ENCODE assay signal across 18 mouse cellular contexts in genomic region chr5:137718020-137718790, GRCm38 (mm10). TPM values are rescaled to one million over a fixed set of nuclear protein-coding genes. Genes with fewer than 3 reads are reported as not detected.
DNase-seq lines count a peak whose midpoint lies in the region; ATAC-seq lines count a peak whose summit lies in the region.
"Had no signal": no experiment of that assay in that cellular context is flagged by ENCODE, and none has a peak within 500 bp of the region (broad histone marks: within the 10 kb centered on the region; RNA-seq: fewer than 3 reads in every experiment).

No protein-coding gene starts in this region.

- peaks cover 27% of the 10 kb centered on the region for H3K27me3 ChIP-seq in liver, embryonic 12.5 days (replicated peaks)
- no peaks in the 10 kb centered on the region; the same call in 1 of the 2 replicates for H3K27me3 ChIP-seq in liver, embryonic 11.5 days (replicated peaks; ENCODE audit: control insufficient read depth, insufficient read depth, low read length)
- H3K27me3 ChIP-seq in midbrain, embryonic 15.5 days (replicated peaks), result no peaks in the 10 kb centered on the region
- H3K27me3 ChIP-seq: embryonic facial prominence, embryonic 12.5 days; hindbrain, embryonic 12.5 days; neural tube, embryonic 12.5 days had no signal

- no peak for DNase-seq in liver, embryonic 11.5 days (ENCODE audit: low spot score)
- DNase-seq in CD4-positive, CD25-positive, alpha-beta regulatory T cell, adult 2 months (ENCODE audit: low read depth, low spot score), result peak; percentile 75
- no peak for DNase-seq in kidney, adult 11 months
- DNase-seq: cerebellum, postnatal 25 days; gastrocnemius, postnatal 10 days; kidney, postnatal 10 days; layer of hippocampus, adult 9-11 months; lung, postnatal 36 days; midbrain, embryonic 14.5 days had no signal

- no peak for ATAC-seq in liver, embryonic 12.5 days
- no peak for ATAC-seq in liver, embryonic 11.5 days (replicated peaks; ENCODE audit: low FRiP score)
- ATAC-seq in common myeloid progenitor, adult 5-6 weeks (replicated peaks; ENCODE audit: low read depth, poor library complexity, severe bottlenecking), result peak; percentile 60
- ATAC-seq in megakaryocyte progenitor cell, adult 5-6 weeks (replicated peaks; ENCODE audit: poor library complexity), result peak; percentile 50; the same call in 1 of the 2 replicates
- ATAC-seq in megakaryocyte-erythroid progenitor cell, adult 5-6 weeks (replicated peaks; ENCODE audit: low FRiP score, low TSS enrichment, poor library complexity, severe bottlenecking), result no peak
- no peak for ATAC-seq in midbrain, embryonic 15.5 days (replicated peaks)
- ATAC-seq: intestine, postnatal 0 days had no signal

- H3K9ac ChIP-seq in liver, embryonic 12.5 days, result no peak overlapping the region
- no peak overlapping the region for H3K9ac ChIP-seq in liver, embryonic 11.5 days (ENCODE audit: low read depth, low read length)
- no peak overlapping the region for H3K9ac ChIP-seq in midbrain, embryonic 15.5 days
- H3K9ac ChIP-seq: embryonic facial prominence, embryonic 12.5 days; hindbrain, embryonic 12.5 days; neural tube, embryonic 12.5 days had no signal

- peaks cover 33% of the 10 kb centered on the region for H3K4me1 ChIP-seq in liver, embryonic 12.5 days
- H3K4me1 ChIP-seq in liver, embryonic 11.5 days (replicated peaks; ENCODE audit: control insufficient read depth, insufficient read depth, low read length), result peaks cover 13% of the 10 kb centered on the region
- no peaks in the 10 kb centered on the region for H3K4me1 ChIP-seq in midbrain, embryonic 15.5 days
- H3K4me1 ChIP-seq: embryonic facial prominence, embryonic 12.5 days had no signal

- no peaks in the 10 kb centered on the region for H3K36me3 ChIP-seq in liver, embryonic 12.5 days
- no peaks in the 10 kb centered on the region for H3K36me3 ChIP-seq in liver, embryonic 11.5 days (ENCODE audit: control insufficient read depth, insufficient read depth, low read length)
- no peaks in the 10 kb centered on the region for H3K36me3 ChIP-seq in midbrain, embryonic 15.5 days (replicated peaks)
- H3K36me3 ChIP-seq: embryonic facial prominence, embryonic 12.5 days; hindbrain, embryonic 12.5 days; neural tube, embryonic 12.5 days had no signal

- WGBS in liver, embryonic 12.5 days (ENCODE audit: insufficient replicate concordance), result 44% methylated on average over 8 of the region's 8 CpGs
- WGBS in liver, embryonic 11.5 days, result 55% methylated on average over 8 of the region's 8 CpGs
- 63% methylated on average over 8 of the region's 8 CpGs for WGBS in midbrain, embryonic 15.5 days

- H3K4me2 ChIP-seq in liver, embryonic 12.5 days, result peak overlapping the region; percentile 9; the same call in 1 of the 2 replicates
- H3K4me2 ChIP-seq in liver, embryonic 11.5 days, result no peak overlapping the region
- H3K4me2 ChIP-seq in midbrain, embryonic 15.5 days, result no peak overlapping the region
- H3K4me2 ChIP-seq: embryonic facial prominence, embryonic 12.5 days; hindbrain, embryonic 12.5 days; neural tube, embryonic 12.5 days had no signal

- H3K4me3 ChIP-seq in liver, embryonic 12.5 days, result no peak overlapping the region
- no peak overlapping the region for H3K4me3 ChIP-seq in liver, embryonic 11.5 days (ENCODE audit: low read depth, low read length)
- no peak overlapping the region for H3K4me3 ChIP-seq in midbrain, embryonic 15.5 days
- H3K4me3 ChIP-seq: embryonic facial prominence, embryonic 12.5 days; hindbrain, embryonic 12.5 days; neural tube, embryonic 12.5 days had no signal

- 0 out of 2 replicates have a peak overlapping the region, but pooled peaks have one; percentile 14 for H3K27ac ChIP-seq in liver, embryonic 12.5 days
- no peak overlapping the region for H3K27ac ChIP-seq in liver, embryonic 11.5 days (ENCODE audit: low read depth, low read length)
- H3K27ac ChIP-seq in midbrain, embryonic 15.5 days, result no peak overlapping the region
- H3K27ac ChIP-seq: embryonic facial prominence, embryonic 12.5 days; hindbrain, embryonic 12.5 days; neural tube, embryonic 12.5 days had no signal

- H3K9me3 ChIP-seq in liver, embryonic 12.5 days (replicated peaks), result no peaks in the 10 kb centered on the region
- no peaks in the 10 kb centered on the region for H3K9me3 ChIP-seq in liver, embryonic 11.5 days (ENCODE audit: control insufficient read depth, low read length)
- no peaks in the 10 kb centered on the region for H3K9me3 ChIP-seq in midbrain, embryonic 15.5 days
- H3K9me3 ChIP-seq: embryonic facial prominence, embryonic 12.5 days; hindbrain, embryonic 12.5 days; neural tube, embryonic 12.5 days had no signal

RNA-seq across cellular contexts. Expression of gene Nyap1, which starts 23.2 kb away (rescaled TPM):
- 0.33 and 0.38 TPM in 2 replicates for polyA plus RNA-seq in liver, embryonic 12.5 days (2016; fragmentation: Nextera tagmentation; extraction: Ambion mirVana)
- 0.39 and 0.43 TPM in 2 replicates for polyA plus RNA-seq in liver, embryonic 11.5 days (2014; fragmentation: Nextera tagmentation; extraction: Ambion mirVana)
- 0.05 TPM in 1 of 2 replicates, not detected in the other for total RNA-seq in common myeloid progenitor, adult 5-6 weeks (2017)
- total RNA-seq in megakaryocyte progenitor cell, adult 5-6 weeks (2015), result 0.02 and 0.05 TPM in 2 replicates
- total RNA-seq in megakaryocyte progenitor cell, adult 5-6 weeks (2017), result 0.07 and 0.17 TPM in 2 replicates
- 0.57 TPM in 1 of 2 replicates, not detected in the other for total RNA-seq in megakaryocyte-erythroid progenitor cell, adult 5-6 weeks (2014; fragmentation: Nextera tagmentation)
- total RNA-seq in megakaryocyte-erythroid progenitor cell, adult 5-6 weeks (2017), result not detected in 2 replicates
- 58.6 and 61.2 TPM in 2 replicates for polyA plus RNA-seq in midbrain, embryonic 15.5 days (2015; fragmentation: Nextera tagmentation; extraction: Ambion mirVana)

RNA-seq across cellular contexts. Expression of gene Tsc22d4, which starts 27.3 kb away (rescaled TPM):
- 96.0 and 99.2 TPM in 2 replicates for polyA plus RNA-seq in liver, embryonic 12.5 days (2016; fragmentation: Nextera tagmentation; extraction: Ambion mirVana)
- 129 and 134 TPM in 2 replicates for polyA plus RNA-seq in liver, embryonic 11.5 days (2014; fragmentation: Nextera tagmentation; extraction: Ambion mirVana)
- 86.7 and 97.2 TPM in 2 replicates for total RNA-seq in common myeloid progenitor, adult 5-6 weeks (2017)
- 39.6 and 58.5 TPM in 2 replicates for total RNA-seq in megakaryocyte progenitor cell, adult 5-6 weeks (2015)
- total RNA-seq in megakaryocyte progenitor cell, adult 5-6 weeks (2017), result 92.1 and 96.5 TPM in 2 replicates
- total RNA-seq in megakaryocyte-erythroid progenitor cell, adult 5-6 weeks (2014; fragmentation: Nextera tagmentation), result 45.4 and 55.2 TPM in 2 replicates
- total RNA-seq in megakaryocyte-erythroid progenitor cell, adult 5-6 weeks (2017), result 43.0 and 66.3 TPM in 2 replicates
- polyA plus RNA-seq in midbrain, embryonic 15.5 days (2015; fragmentation: Nextera tagmentation; extraction: Ambion mirVana), result 58.0 and 59.8 TPM in 2 replicates

RNA-seq across cellular contexts. Expression of gene Agfg2, which starts 33.7 kb away (rescaled TPM):
- 44.3 and 47.2 TPM in 2 replicates for polyA plus RNA-seq in liver, embryonic 12.5 days (2016; fragmentation: Nextera tagmentation; extraction: Ambion mirVana)
- polyA plus RNA-seq in liver, embryonic 11.5 days (2014; fragmentation: Nextera tagmentation; extraction: Ambion mirVana), result 29.3 and 32.4 TPM in 2 replicates
- 10.1 and 15.7 TPM in 2 replicates for total RNA-seq in common myeloid progenitor, adult 5-6 weeks (2017)
- total RNA-seq in megakaryocyte progenitor cell, adult 5-6 weeks (2015), result 8.6 and 9.8 TPM in 2 replicates
- total RNA-seq in megakaryocyte progenitor cell, adult 5-6 weeks (2017), result 10.5 and 14.2 TPM in 2 replicates
- total RNA-seq in megakaryocyte-erythroid progenitor cell, adult 5-6 weeks (2014; fragmentation: Nextera tagmentation), result 22.7 and 37.5 TPM in 2 replicates
- 17.0 TPM in 2 replicates for total RNA-seq in megakaryocyte-erythroid progenitor cell, adult 5-6 weeks (2017)
- 17.0 and 18.3 TPM in 2 replicates for polyA plus RNA-seq in midbrain, embryonic 15.5 days (2015; fragmentation: Nextera tagmentation; extraction: Ambion mirVana)

Comparison
In these comparisons a context has a peak if more than half of its experiments do, and no peak if none do; other contexts are left out.
1. ATAC-seq: peak in common myeloid progenitor, adult 5-6 weeks (single experiment) and megakaryocyte progenitor cell, adult 5-6 weeks (single experiment); none in liver, embryonic 12.5 days (single experiment), liver, embryonic 11.5 days (single experiment), megakaryocyte-erythroid progenitor cell, adult 5-6 weeks (single experiment) and midbrain, embryonic 15.5 days (single experiment).